Mouse (Mus musculus) brain, embryonic 14.5 days (tissue): ENCODE results near the gene Gm26566.

Source experiments
- CTCF ChIP-seq: fragments of 200-500 bp; IDR thresholded peaks from 2 replicates; pipeline ENCODE4 v1.5.1; 2012; ENCODE audit warnings: inconsistent platforms, mild to moderate bottlenecking, moderate library complexity, borderline replicate concordance; ENCODE audit not compliant: insufficient read depth, insufficient read length; ENCODE audit errors: extremely low read depth
- POLR2A ChIP-seq: fragments of 200-500 bp; IDR thresholded peaks from 2 replicates; pipeline ENCODE4 v1.6.1; 2012; ENCODE audit warnings: mild to moderate bottlenecking, inconsistent platforms, borderline replicate concordance; ENCODE audit not compliant: poor library complexity, insufficient read depth, insufficient read length, severe bottlenecking; ENCODE audit errors: extremely low read depth

- TF ChIP-seq CTCF (no peak), POLR2A (no peak)
Measured at GRCm38 (mm10) chr4:88697753-88698152, 23.9 kb upstream of the Gm26566 start.
